Mouse (Mus musculus) cortical plate, adult 2 months (tissue): ENCODE results near the gene Ptprt.

ENCODE experiments used
- CTCF ChIP-seq: fragments of 200-500 bp; IDR thresholded peaks from 2 replicates; pipeline ENCODE4 v1.5.1; 2011; ENCODE audit warnings: mild to moderate bottlenecking, control low read depth, low read length; ENCODE audit not compliant: insufficient read depth; ENCODE audit errors: extremely low read depth
- POLR2A ChIP-seq: fragments of 200-500 bp; IDR thresholded peaks from 2 replicates; pipeline ENCODE4 v1.6.1; 2011; ENCODE audit warnings: mild to moderate bottlenecking, low read length, control low read depth; ENCODE audit not compliant: insufficient read depth; ENCODE audit errors: extremely low read depth

GRCm38 (mm10) chr2:161704811-161705210 is 956.1 kb downstream of the Ptprt start:
- TF ChIP-seq POLR2A = no peak
- no peak for TF ChIP-seq CTCF
